Mouse (Mus musculus) CD4-positive, CD25-positive, alpha-beta regulatory T cell, adult 2 months (primary cell): ENCODE measurements around the gene Ppm1h.

Experiments used
- DNase-seq: peaks from one replicate; pipeline ENCODE4 v3.0.0-alpha.2; 2012; ENCODE audit warnings: low read depth, low spot score

Gene Ppm1h

GRCm38 (mm10) chr10:122857155-122857554 is 178.6 kb downstream of the Ppm1h start:
- no peak for DNase-seq

- no peak for DNase-seq
These were observed 180.5 kb downstream of the Ppm1h start for GRCm38 (mm10) chr10:122858904-122859641.

- no peak for DNase-seq
These were observed 181.1 kb downstream of the Ppm1h start for GRCm38 (mm10) chr10:122859642-122859997.

- no peak for DNase-seq
These were observed 181.5 kb downstream of the Ppm1h start for GRCm38 (mm10) chr10:122860076-122860475.

- DNase-seq, result no peak
These were observed 183.3 kb downstream of the Ppm1h start for GRCm38 (mm10) chr10:122861696-122862385.

- DNase-seq, result no peak
These were observed 183.9 kb downstream of the Ppm1h start for GRCm38 (mm10) chr10:122862386-122863023.

- no peak for DNase-seq
These were observed 191.4 kb downstream of the Ppm1h start for GRCm38 (mm10) chr10:122869865-122870503.

GRCm38 (mm10) chr10:122870848-122871494 is 192.4 kb downstream of the Ppm1h start:
- no peak for DNase-seq

- DNase-seq, result no peak
These were observed 194.2 kb downstream of the Ppm1h start for GRCm38 (mm10) chr10:122872720-122873119.

GRCm38 (mm10) chr10:122876964-122877363 is 198.4 kb downstream of the Ppm1h start:
- DNase-seq, result no peak

GRCm38 (mm10) chr10:122877436-122877835 is 198.9 kb downstream of the Ppm1h start:
- DNase-seq, result no peak

- no peak for DNase-seq
These were observed 202.9 kb downstream of the Ppm1h start for GRCm38 (mm10) chr10:122881456-122881855.

- no peak for DNase-seq
These were observed 204.1 kb downstream of the Ppm1h start for GRCm38 (mm10) chr10:122882614-122883013.

GRCm38 (mm10) chr10:122883823-122884743 is 205.5 kb downstream of the Ppm1h start:
- DNase-seq, result no peak

GRCm38 (mm10) chr10:122885301-122885700 is 206.7 kb downstream of the Ppm1h start:
- no peak for DNase-seq

- DNase-seq, result no peak
These were observed 207.7 kb downstream of the Ppm1h start for GRCm38 (mm10) chr10:122886055-122886915.

- no peak for DNase-seq
These were observed 208.5 kb downstream of the Ppm1h start for GRCm38 (mm10) chr10:122886916-122887527.

GRCm38 (mm10) chr10:122887528-122888183 is 209.1 kb downstream of the Ppm1h start:
- no peak for DNase-seq
